Mouse (Mus musculus) CH12.LX (cell line): ENCODE measurements around the gene Tssk2.

Source experiments
- BHLHE40 ChIP-seq: IDR thresholded peaks from 2 replicates; pipeline ENCODE4 v1.6.1; 2011; ENCODE audit warnings: mild to moderate bottlenecking, low read depth, low read length, improper control_type of control experiment
- CTCF ChIP-seq, 2 experiments: IDR thresholded peaks in 1 of 2; conservative IDR thresholded peaks in 1 of 2; 2 replicates each; pipeline ENCODE4 v1.5.1; 2011 to 2012; ENCODE audit warnings: low read depth in 2 of 2, low read length in 2 of 2, improper control_type of control experiment in 1 of 2, inconsistent platforms in 1 of 2, mild to moderate bottlenecking in 1 of 2, moderate library complexity in 1 of 2
- ELF1 ChIP-seq: IDR thresholded peaks from 2 replicates; pipeline ENCODE4 v1.6.1; 2014; ENCODE audit warnings: low read depth, mild to moderate bottlenecking, inconsistent platforms, low read length, improper control_type of control experiment
- EP300 ChIP-seq: IDR thresholded peaks from 2 replicates; pipeline ENCODE4 v1.6.1; 2011; ENCODE audit warnings: low read length, improper control_type of control experiment
- JUND ChIP-seq: conservative IDR thresholded peaks from 2 replicates; pipeline ENCODE4 v1.6.1; 2011; ENCODE audit warnings: low read depth, low read length, improper control_type of control experiment
- KAT2A ChIP-seq: IDR thresholded peaks from 2 replicates; pipeline ENCODE4 v1.6.1; 2012; ENCODE audit warnings: low read length, improper control_type of control experiment, inconsistent platforms; ENCODE audit not compliant: insufficient replicate concordance
- MXI1 ChIP-seq: IDR thresholded peaks from 2 replicates; pipeline ENCODE4 v1.6.1; 2011; ENCODE audit warnings: mild to moderate bottlenecking, low read depth, low read length, improper control_type of control experiment
- MYC ChIP-seq: IDR thresholded peaks from 2 replicates; pipeline ENCODE4 v1.6.1; 2011; ENCODE audit warnings: low read depth, mild to moderate bottlenecking, improper control_type of control experiment, low read length
- NRF1 ChIP-seq: IDR thresholded peaks from 2 replicates; pipeline ENCODE4 v1.6.1; 2014; ENCODE audit warnings: low read depth, mild to moderate bottlenecking, inconsistent platforms, low read length, improper control_type of control experiment, moderate library complexity
- POLR2A ChIP-seq: IDR thresholded peaks from 2 replicates; pipeline ENCODE4 v1.6.1; 2011; ENCODE audit warnings: low read depth, mild to moderate bottlenecking, improper control_type of control experiment, low read length
- RAD21 ChIP-seq: IDR thresholded peaks from 2 replicates; pipeline ENCODE4 v1.6.1; 2011; ENCODE audit warnings: low read depth, mild to moderate bottlenecking, low read length, improper control_type of control experiment, moderate library complexity
- TBP ChIP-seq: conservative IDR thresholded peaks from 2 replicates; pipeline ENCODE4 v1.6.1; 2011; ENCODE audit warnings: low read depth, low read length, improper control_type of control experiment
- TCF12 ChIP-seq: IDR thresholded peaks from 2 replicates; pipeline ENCODE4 v1.6.1; 2014; ENCODE audit warnings: low read depth, mild to moderate bottlenecking, inconsistent platforms, low read length, improper control_type of control experiment
- ZNF384 ChIP-seq: IDR thresholded peaks from 2 replicates; pipeline ENCODE4 v1.6.1; 2012; ENCODE audit warnings: low read depth, low read length, improper control_type of control experiment, inconsistent platforms

- TF ChIP-seq MXI1 (no peak), MYC (no peak), JUND (no peak), ZNF384 (no peak), CTCF (conservative IDR thresholded peaks at IDR 0.05 in 1 of 2, IDR thresholded peaks at IDR 0.05 in 1 of 2; ENCODE audit: low read depth in 2 of 2, low read length in 2 of 2) (no peak), POLR2A (no peak), KAT2A (no peak), NRF1 (no peak), ELF1 (no peak), TBP (no peak), EP300 (no peak), BHLHE40 (no peak), RAD21 (no peak), TCF12 (no peak)
Measured at GRCm38 (mm10) chr16:17871248-17871647, 27.2 kb upstream of the Tssk2 start.
